Comparison of ENCODE assay signal across 8 mouse cellular contexts in genomic region chr15:9748359-9749102, GRCm38 (mm10). TPM values are rescaled to one million over a fixed set of nuclear protein-coding genes. Genes with fewer than 3 reads are reported as not detected.
DNase-seq lines count a peak whose midpoint lies in the region; ATAC-seq lines count a peak whose summit lies in the region.

Gene Spef2 (minus strand): TSS chr15:9748868.

- peak; percentile 6 for DNase-seq in NIH3T3 (ENCODE audit: low read depth)
- DNase-seq in cerebellum, adult 9-10 months, result peak; percentile 22
- peak; percentile 40 to 49 for DNase-seq in frontal cortex, postnatal 10 days (ENCODE audit: low spot score in 2 of 2)
- peak; percentile 37 to 52 for DNase-seq in layer of hippocampus, postnatal 10 days (ENCODE audit: low spot score in 2 of 2)
- DNase-seq in ovary, postnatal 10 days (ENCODE audit: low spot score), result peak; percentile 10
- peak; percentile 86 for DNase-seq in thymus, postnatal 0 days (ENCODE audit: low spot score)

- peak; percentile 96 for ATAC-seq in hindbrain, embryonic 13.5 days (ENCODE audit: low FRiP score)
- peak; percentile 87 for ATAC-seq in lung, embryonic 16.5 days (ENCODE audit: low read depth)

- H3K4me1 ChIP-seq in hindbrain, embryonic 13.5 days (replicated peaks), result peaks cover 4% of the 10 kb centered on the region
- H3K4me1 ChIP-seq in lung, embryonic 16.5 days (replicated peaks; ENCODE audit: control insufficient read depth, insufficient read depth, low read length), result no peaks in the 10 kb centered on the region

- no peaks in the 10 kb centered on the region for H3K9me3 ChIP-seq in hindbrain, embryonic 13.5 days
- H3K9me3 ChIP-seq in lung, embryonic 16.5 days (ENCODE audit: control insufficient read depth, low read length), result no peaks in the 10 kb centered on the region

- peak within 1 kb of the TSS; percentile 29 for H3K4me3 ChIP-seq in hindbrain, embryonic 13.5 days
- H3K4me3 ChIP-seq in lung, embryonic 16.5 days (ENCODE audit: low read length), result peak within 1 kb of the TSS; percentile 22

- H3K27ac ChIP-seq in hindbrain, embryonic 13.5 days, result no peak within 1 kb of the TSS
- no peak within 1 kb of the TSS for H3K27ac ChIP-seq in lung, embryonic 16.5 days (ENCODE audit: low read length)

- H3K4me2 ChIP-seq in hindbrain, embryonic 13.5 days, result peak within 1 kb of the TSS; percentile 47
- peak within 1 kb of the TSS; percentile 39 for H3K4me2 ChIP-seq in lung, embryonic 16.5 days (ENCODE audit: low read depth, low read length)

- no peak within 1 kb of the TSS for H3K9ac ChIP-seq in hindbrain, embryonic 13.5 days
- H3K9ac ChIP-seq in lung, embryonic 16.5 days (ENCODE audit: low read length), result no peak within 1 kb of the TSS

- H3K36me3 ChIP-seq in hindbrain, embryonic 13.5 days, result no peaks in the 10 kb centered on the region
- no peaks in the 10 kb centered on the region for H3K36me3 ChIP-seq in lung, embryonic 16.5 days (ENCODE audit: control insufficient read depth, insufficient read depth, low read length)

- no peaks in the 10 kb centered on the region for H3K27me3 ChIP-seq in hindbrain, embryonic 13.5 days
- H3K27me3 ChIP-seq in lung, embryonic 16.5 days (ENCODE audit: control insufficient read depth, insufficient read depth, low read depth, low read length), result no peaks in the 10 kb centered on the region

- WGBS in hindbrain, embryonic 13.5 days, result 30% methylated on average over 16 of the region's 16 CpGs
- WGBS in lung, embryonic 16.5 days, result 22% methylated on average over 16 of the region's 16 CpGs

RNA-seq across cellular contexts. Expression of gene Spef2, which starts in this region (rescaled TPM):
- polyA plus RNA-seq in hindbrain, embryonic 13.5 days (2015; fragmentation: Nextera tagmentation; extraction: Ambion mirVana), result 1.8 and 2.8 TPM in 2 replicates
- 1 to 10 TPM; 1.6 to 2.1 TPM for total RNA-seq in layer of hippocampus, postnatal 10 days (2021)
- 2.5 and 3.0 TPM in 2 replicates for polyA plus RNA-seq in lung, embryonic 16.5 days (2015; fragmentation: Nextera tagmentation; extraction: Ambion mirVana)
- 1.7 and 1.8 TPM in 2 replicates for polyA plus RNA-seq in thymus, postnatal 0 days (2015; fragmentation: Nextera tagmentation; extraction: Ambion mirVana)

Comparison
In these comparisons a context has a peak if more than half of its experiments do, and no peak if none do; other contexts are left out.
1. DNase-seq: peak in every context shown above with its lines; median percentile 86 in thymus, postnatal 0 days; 44 in frontal cortex, postnatal 10 days; 44 in layer of hippocampus, postnatal 10 days; 22 in cerebellum, adult 9-10 months; 10 in ovary, postnatal 10 days; 6 in NIH3T3.